Mouse (Mus musculus) cerebellum, adult 2 months (tissue): ENCODE measurements around the gene Trp53i13.

Source experiments
- CTCF ChIP-seq: fragments of 200-500 bp; IDR thresholded peaks from 2 replicates; pipeline ENCODE4 v1.5.1; 2011; ENCODE audit warnings: low read depth, mild to moderate bottlenecking, control low read depth, low read length, moderate library complexity, borderline replicate concordance; ENCODE audit not compliant: insufficient read depth
- POLR2A ChIP-seq: fragments of 200-500 bp; IDR thresholded peaks from 2 replicates; pipeline ENCODE4 v1.6.1; 2011; ENCODE audit warnings: low read length, control low read depth, borderline replicate concordance; ENCODE audit not compliant: insufficient read depth

GRCm38 (mm10) chr11:77467784-77468183 lies 48.0 kb downstream of the Trp53i13 start:
- TF ChIP-seq CTCF (peak; percentile 75), POLR2A (no peak)
